Mouse (Mus musculus) liver, postnatal 0 days (tissue): Measurements from ENCODE around the gene Asrgl1. TPM values are rescaled to one million over a fixed set of nuclear protein-coding genes. Genes with fewer than 3 reads are reported as not detected.

Experiments used
- ATAC-seq: fragments of 200-750 bp; cut with Nextera tagmentation; 2 replicates; pipeline ENCODE4 v1.8.0; 2017; ENCODE audit warnings: mild to moderate bottlenecking, moderate library complexity
- DNase-seq: peaks from one replicate; pipeline ENCODE4 v3.0.0-alpha.2; 2016
- H3K27ac ChIP-seq: fragments of 300-500 bp; sonication (generic); 2 replicates; pipeline ENCODE4 v1.5.1; 2014; ENCODE audit warnings: antibody characterized with exemption, moderate library complexity, mild to moderate bottlenecking, low read depth
- H3K27me3 ChIP-seq: fragments of 300-500 bp; sonication (generic); 2 replicates; pipeline ENCODE4 v1.6.1; 2014; ENCODE audit warnings: low read length, control low read depth, mixed read lengths; ENCODE audit not compliant: insufficient read depth
- H3K36me3 ChIP-seq: fragments of 300-500 bp; sonication (generic); replicated peaks from 2 replicates; pipeline ENCODE4 v1.6.1; 2014; ENCODE audit warnings: mild to moderate bottlenecking, control low read depth, low read length, moderate library complexity, mixed read lengths; ENCODE audit not compliant: insufficient read depth
- H3K4me1 ChIP-seq: fragments of 300-500 bp; sonication (generic); 2 replicates; pipeline ENCODE4 v1.6.1; 2014; ENCODE audit warnings: antibody characterized with exemption, mild to moderate bottlenecking, control low read depth; ENCODE audit not compliant: insufficient read depth
- H3K4me2 ChIP-seq: fragments of 300-500 bp; sonication (generic); 2 replicates; pipeline ENCODE4 v1.6.1; 2014; ENCODE audit warnings: low read depth, mild to moderate bottlenecking, low read length, moderate library complexity, mixed read lengths
- H3K4me3 ChIP-seq: fragments of 300-500 bp; sonication (generic); 2 replicates; pipeline ENCODE4 v1.5.1; 2014; ENCODE audit warnings: low read depth, low read length
- H3K9ac ChIP-seq: fragments of 300-500 bp; sonication (generic); replicated peaks from 2 replicates; pipeline ENCODE4 v1.6.1; 2014; ENCODE audit warnings: mild to moderate bottlenecking, moderate library complexity
- H3K9me3 ChIP-seq: fragments of 300-500 bp; sonication (generic); 2 replicates; pipeline ENCODE4 v1.6.1; 2016; ENCODE audit warnings: mild to moderate bottlenecking, control low read depth, low read length, mixed read lengths
- CTCF ChIP-seq: sonication (generic); IDR thresholded peaks from 2 replicates; pipeline ENCODE4 v1.5.1; 2016; ENCODE audit warnings: antibody characterized with exemption, low read depth
- EP300 ChIP-seq: IDR thresholded peaks from 2 replicates; pipeline ENCODE4 v1.6.1; 2016; ENCODE audit warnings: antibody characterized with exemption, low read depth, mild to moderate bottlenecking
- WGBS: fragments of 180-500 bp; shearing (Covaris S2); extraction: QIAGEN DNeasy Blood & Tissue Kit; methylation state at CpG from one replicate; pipeline ENCODE4 v1.1.7; 2014; ENCODE audit not compliant: insufficient replicate concordance; 5-methylcytosine and 5-hydroxymethylcytosine counted together
- polyA plus RNA-seq: library from polyadenylated mRNA; unstranded; fragments of >200 nt; fragmentation: Nextera tagmentation; extraction: Ambion mirVana; gene quantifications from 2 replicates; pipeline ENCODE4 v1.2.1, GENCODE M21; 2015

Asrgl1 gene
- polyA plus RNA-seq, 1 experiment from 2014 or later = 8.3 TPM

DNA sequence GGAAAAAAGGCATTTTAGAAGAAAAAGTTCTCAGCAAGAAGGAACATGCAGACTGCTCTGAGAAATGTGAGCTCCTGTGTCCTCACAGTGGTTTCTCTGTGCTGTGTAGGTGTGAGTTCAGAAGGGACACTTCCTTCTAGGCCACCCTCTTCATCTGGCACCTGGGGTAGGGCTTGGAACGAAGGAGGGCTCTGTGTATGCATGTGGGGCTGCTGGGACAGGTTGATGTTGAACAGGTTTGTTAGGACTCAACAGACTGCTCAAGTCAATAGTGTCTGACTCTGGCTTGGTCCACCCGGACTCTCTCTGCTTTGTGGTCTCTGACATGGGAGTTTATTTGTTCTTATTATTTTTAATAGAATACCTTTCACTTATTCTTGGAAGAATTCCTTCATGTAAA is 65.1 kb downstream of the Asrgl1 start:
- Histone ChIP-seq H3K4me1 (peaks cover 34% of the 10 kb centered on the region), H3K27ac (peak overlapping the region; percentile 48; the same call in 1 of the 2 replicates)
- ATAC-seq = no peak

DNA sequence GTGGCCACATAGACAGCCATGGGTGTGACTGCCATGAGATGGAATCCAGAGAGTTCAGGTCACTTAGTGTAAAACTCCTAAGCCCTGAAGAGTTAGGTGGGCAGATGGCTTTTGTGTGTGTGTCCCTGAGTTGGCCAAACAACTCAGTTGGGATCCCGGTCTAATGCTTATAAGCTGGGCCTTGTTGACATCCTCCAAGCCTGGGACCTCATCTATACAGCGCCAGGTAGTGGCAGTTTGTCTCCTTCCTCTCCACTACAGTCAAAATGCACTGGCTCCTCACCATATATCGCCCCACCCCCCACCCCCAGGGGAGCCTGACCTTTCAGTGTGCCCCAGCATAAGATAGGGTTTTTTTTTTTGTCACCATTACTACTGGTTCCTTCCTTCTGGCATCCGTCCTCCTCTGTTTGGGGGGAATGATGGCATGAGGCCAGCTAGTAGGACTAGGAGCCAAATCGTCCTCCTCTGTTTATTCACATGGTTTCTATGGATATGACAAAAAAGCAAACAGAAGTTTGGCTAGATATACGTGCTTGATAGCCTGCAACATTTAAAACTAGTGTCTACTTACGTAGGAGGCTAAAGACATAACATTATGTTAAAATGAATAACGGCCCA is 65.6 kb downstream of the Asrgl1 start:
- TF ChIP-seq CTCF (0 out of 2 replicates have a peak, but pooled peaks have one; percentile 4), EP300 (no peak)
- peak; percentile 36 for DNase-seq
- H3K4me1 ChIP-seq = peaks cover 33% of the 10 kb centered on the region
- H3K27ac ChIP-seq = 0 out of 2 replicates have a peak overlapping the region, but pooled peaks have one; percentile 48
- H3K9ac ChIP-seq = no peak overlapping the region
- 53% methylated on average over 8 of the region's 8 CpGs for WGBS
- no peak for ATAC-seq
- no peak overlapping the region for H3K4me3 ChIP-seq
- no peak overlapping the region for H3K4me2 ChIP-seq
- no peaks in the 10 kb centered on the region for H3K36me3 ChIP-seq
- no peaks in the 10 kb centered on the region for H3K27me3 ChIP-seq
- H3K9me3 ChIP-seq = no peaks in the 10 kb centered on the region

More for the DNA sequence above, 65.1 kb downstream of the Asrgl1 start:
- no peak for DNase-seq
- TF ChIP-seq EP300 (no peak), CTCF (no peak)
- H3K36me3 ChIP-seq = no peaks in the 10 kb centered on the region
- no peak overlapping the region for H3K9ac ChIP-seq
- H3K27me3 ChIP-seq = no peaks in the 10 kb centered on the region
- no peak overlapping the region for H3K4me2 ChIP-seq
- no peak overlapping the region for H3K4me3 ChIP-seq
- no peaks in the 10 kb centered on the region for H3K9me3 ChIP-seq
- WGBS = 80% methylated on average over 2 of the region's 2 CpGs

- no peak overlapping the region for H3K9ac ChIP-seq
- no peak overlapping the region for H3K4me3 ChIP-seq
- 59% methylated on average over 5 of the region's 5 CpGs for WGBS
- ATAC-seq = no peak
- no peaks in the 10 kb centered on the region for H3K9me3 ChIP-seq
- no peaks in the 10 kb centered on the region for H3K36me3 ChIP-seq
- TF ChIP-seq CTCF (0 out of 2 replicates have a peak, but pooled peaks have one; percentile 6), EP300 (no peak)
- H3K27ac ChIP-seq = no peak overlapping the region
- H3K4me1 ChIP-seq = peaks cover 35% of the 10 kb centered on the region
- H3K4me2 ChIP-seq = no peak overlapping the region
- no peaks in the 10 kb centered on the region for H3K27me3 ChIP-seq
- DNase-seq = no peak
These were observed 68.1 kb downstream of the Asrgl1 start for GRCm38 (mm10) chr19:9067292-9067691.

DNA sequence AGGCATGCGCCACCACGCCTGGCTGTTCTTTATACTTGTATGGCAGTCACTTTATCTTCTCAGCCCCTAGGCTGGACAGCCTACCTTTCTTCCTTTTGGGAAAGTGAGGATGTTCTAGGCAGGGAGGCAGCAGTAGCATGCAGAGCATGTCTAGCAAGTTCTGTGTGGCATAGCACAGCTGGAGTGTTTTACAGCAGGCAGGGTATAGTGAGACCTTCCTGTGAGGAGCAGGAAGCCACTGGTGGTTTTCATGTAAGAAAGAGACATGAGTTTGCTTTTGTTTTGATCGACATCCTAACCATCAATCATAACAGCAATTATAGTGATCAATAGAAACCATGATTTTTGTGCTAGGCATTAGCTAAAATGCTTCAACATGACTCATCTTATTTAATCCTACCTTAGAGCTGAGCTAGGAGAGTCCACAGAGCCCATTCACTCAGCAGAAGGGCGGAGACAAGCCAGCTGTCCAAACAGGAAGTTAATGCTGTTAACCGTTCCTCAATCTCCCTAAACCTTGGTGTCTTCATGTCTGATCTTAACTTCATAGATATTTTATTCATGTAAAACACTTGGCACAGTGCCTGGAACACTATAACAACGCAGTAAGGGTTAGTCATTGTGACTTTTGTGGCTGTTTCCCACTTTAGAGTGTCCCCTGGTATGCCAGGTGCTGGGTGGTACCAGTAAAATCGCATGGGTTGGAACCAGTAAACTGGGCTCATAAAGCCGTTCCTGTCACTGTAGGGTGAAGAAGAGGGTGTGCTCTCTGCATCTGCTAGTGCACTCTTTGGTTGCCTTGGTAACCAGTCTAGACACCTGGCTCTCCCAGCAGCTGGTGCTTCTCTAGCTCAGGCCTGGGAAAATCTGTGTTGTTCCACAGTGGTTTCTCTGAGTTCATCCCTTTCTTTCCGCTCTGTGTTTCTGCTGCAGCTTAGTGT is 69.5 kb downstream of the Asrgl1 start:
- H3K4me3 ChIP-seq = no peak overlapping the region
- H3K9me3 ChIP-seq = no peaks in the 10 kb centered on the region
- 45% methylated on average over 9 of the region's 9 CpGs for WGBS
- no peaks in the 10 kb centered on the region for H3K27me3 ChIP-seq
- peak; percentile 45 for ATAC-seq
- peak overlapping the region; percentile 52; the same call in 1 of the 2 replicates for H3K27ac ChIP-seq
- DNase-seq = no peak
- peak overlapping the region; percentile 36; the same call in 1 of the 2 replicates for H3K4me2 ChIP-seq
- no peak overlapping the region for H3K9ac ChIP-seq
- no peaks in the 10 kb centered on the region for H3K36me3 ChIP-seq
- TF ChIP-seq CTCF (no peak), EP300 (peak; percentile 32; the same call in 1 of the 2 replicates)
- peaks cover 23% of the 10 kb centered on the region for H3K4me1 ChIP-seq

DNA sequence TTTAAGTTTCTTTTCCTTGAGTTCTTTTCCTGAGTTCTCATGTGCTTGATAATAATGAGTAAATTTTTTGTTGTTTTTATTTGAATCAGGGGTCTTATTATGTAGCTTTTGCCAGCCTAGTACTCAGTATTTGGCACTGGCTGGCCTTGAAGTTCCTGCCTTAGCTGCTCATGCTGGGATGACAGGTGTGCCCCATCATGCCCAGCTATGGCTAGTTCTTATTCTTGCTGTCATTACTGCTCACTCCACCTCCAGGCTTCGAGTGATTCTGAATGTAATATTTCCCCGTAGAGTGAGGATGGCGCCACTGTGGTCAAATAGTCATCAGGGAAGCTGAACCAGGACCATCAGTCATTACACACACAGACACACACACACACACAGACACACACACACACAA is 71.6 kb downstream of the Asrgl1 start:
- Histone ChIP-seq H3K27me3 (no peaks in the 10 kb centered on the region), H3K27ac (no peak overlapping the region), H3K4me1 (peaks cover 9% of the 10 kb centered on the region), H3K4me2 (no peak overlapping the region), H3K36me3 (no peaks in the 10 kb centered on the region), H3K4me3 (no peak overlapping the region), H3K9ac (no peak overlapping the region), H3K9me3 (no peaks in the 10 kb centered on the region)
- ATAC-seq (no peak), DNase-seq (no peak)
- 78% methylated on average over 3 of the region's 3 CpGs for WGBS
- TF ChIP-seq EP300 = no peak
- no peak for TF ChIP-seq CTCF

GRCm38 (mm10) chr19:9062822-9063221 is 72.6 kb downstream of the Asrgl1 start:
- no peak overlapping the region for H3K9ac ChIP-seq
- H3K4me3 ChIP-seq = no peak overlapping the region
- no peaks in the 10 kb centered on the region for H3K27me3 ChIP-seq
- H3K36me3 ChIP-seq = no peaks in the 10 kb centered on the region
- H3K4me2 ChIP-seq = no peak overlapping the region
- H3K9me3 ChIP-seq = no peaks in the 10 kb centered on the region
- peaks cover 9% of the 10 kb centered on the region for H3K4me1 ChIP-seq
- ATAC-seq (no peak), DNase-seq (no peak)
- 51% methylated on average over 2 of the region's 2 CpGs for WGBS
- no peak for TF ChIP-seq CTCF
- no peak for TF ChIP-seq EP300
- H3K27ac ChIP-seq = no peak overlapping the region
